Mouse (Mus musculus) forebrain, embryonic 13.5 days (tissue): ENCODE measurements at regions not wholly inside any gene's neighbourhood (a gene's known extent, or its start where the extent isn't known, plus 50 kb on each side); places are given as distances from the start of the nearest gene placed in this dataset.

Experiments
- ATAC-seq: fragments of 200-750 bp; cut with Nextera tagmentation; 2 replicates; pipeline ENCODE4 v1.8.0; 2017
- H3K27ac ChIP-seq: fragments of 300-500 bp; sonication (generic); 2 replicates; pipeline ENCODE4 v1.5.1; 2015; ENCODE audit warnings: inconsistent platforms, mild to moderate bottlenecking, moderate library complexity
- H3K27me3 ChIP-seq: fragments of 300-500 bp; sonication (generic); 2 replicates; pipeline ENCODE4 v1.6.1; 2015; ENCODE audit warnings: mild to moderate bottlenecking, inconsistent platforms
- H3K36me3 ChIP-seq: fragments of 300-500 bp; sonication (generic); 2 replicates; pipeline ENCODE4 v1.6.1; 2015; ENCODE audit warnings: mild to moderate bottlenecking, inconsistent platforms; ENCODE audit not compliant: poor library complexity, severe bottlenecking
- H3K4me1 ChIP-seq: fragments of 300-500 bp; sonication (generic); 2 replicates; pipeline ENCODE4 v1.6.1; 2015; ENCODE audit warnings: inconsistent platforms
- H3K4me2 ChIP-seq: fragments of 300-500 bp; sonication (generic); 2 replicates; pipeline ENCODE4 v1.6.1; 2015; ENCODE audit warnings: inconsistent platforms, mild to moderate bottlenecking, moderate library complexity
- H3K4me3 ChIP-seq: fragments of 300-500 bp; sonication (generic); 2 replicates; pipeline ENCODE4 v1.5.1; 2015; ENCODE audit warnings: mild to moderate bottlenecking, inconsistent platforms
- H3K9ac ChIP-seq: fragments of 300-500 bp; sonication (generic); 2 replicates; pipeline ENCODE4 v1.6.1; 2015; ENCODE audit warnings: mild to moderate bottlenecking, inconsistent platforms
- H3K9me3 ChIP-seq: fragments of 300-500 bp; sonication (generic); replicated peaks from 2 replicates; pipeline ENCODE4 v1.6.1; 2016; ENCODE audit warnings: inconsistent platforms
- WGBS: fragments of 180-500 bp; shearing (Covaris S2); methylation state at CpG from one replicate; pipeline ENCODE4 v1.1.7; 2015; 5-methylcytosine and 5-hydroxymethylcytosine counted together

- Histone ChIP-seq H3K9ac (no peak overlapping the region), H3K4me2 (no peak overlapping the region), H3K27me3 (no peaks in the 10 kb centered on the region), H3K27ac (no peak overlapping the region), H3K36me3 (no peaks in the 10 kb centered on the region), H3K4me3 (no peak overlapping the region), H3K4me1 (no peaks in the 10 kb centered on the region), H3K9me3 (no peaks in the 10 kb centered on the region)
- no peak for ATAC-seq
- WGBS, result 93% methylated on average over 1 of the region's 1 CpGs
Measured at GRCm38 (mm10) chr5:62997464-62997863, 183.8 kb downstream of the Dthd1 start.

- H3K4me1 ChIP-seq, result no peaks in the 10 kb centered on the region
- H3K36me3 ChIP-seq, result no peaks in the 10 kb centered on the region
- no peaks in the 10 kb centered on the region for H3K9me3 ChIP-seq
- H3K9ac ChIP-seq, result no peak overlapping the region
- H3K4me2 ChIP-seq, result no peak overlapping the region
- no peaks in the 10 kb centered on the region for H3K27me3 ChIP-seq
- H3K4me3 ChIP-seq, result no peak overlapping the region
- H3K27ac ChIP-seq, result no peak overlapping the region
- no peak for ATAC-seq
- 90% methylated on average over 2 of the region's 2 CpGs for WGBS
Measured at GRCm38 (mm10) chr5:63034446-63034845, 220.8 kb downstream of the Dthd1 start.

- 84% methylated on average over 2 of the region's 2 CpGs for WGBS
- ATAC-seq, result no peak
- H3K27me3 ChIP-seq, result no peaks in the 10 kb centered on the region
Measured at GRCm38 (mm10) chr5:63045751-63046150, 232.1 kb downstream of the Dthd1 start.

GRCm38 (mm10) chr5:63063301-63063700 is 249.7 kb downstream of the Dthd1 start:
- Histone ChIP-seq H3K9me3 (no peaks in the 10 kb centered on the region), H3K4me3 (no peak overlapping the region), H3K4me2 (no peak overlapping the region), H3K27me3 (no peaks in the 10 kb centered on the region), H3K36me3 (no peaks in the 10 kb centered on the region), H3K27ac (no peak overlapping the region), H3K9ac (no peak overlapping the region), H3K4me1 (no peaks in the 10 kb centered on the region)
- 87% methylated on average over 2 of the region's 2 CpGs for WGBS
- ATAC-seq, result no peak

More at GRCm38 (mm10) chr5:63045751-63046150, 232.1 kb downstream of the Dthd1 start:
- Histone ChIP-seq H3K4me1 (no peaks in the 10 kb centered on the region), H3K9ac (no peak overlapping the region), H3K36me3 (no peaks in the 10 kb centered on the region), H3K9me3 (no peaks in the 10 kb centered on the region), H3K4me2 (no peak overlapping the region), H3K27ac (no peak overlapping the region), H3K4me3 (no peak overlapping the region)

- Histone ChIP-seq H3K4me3 (no peak overlapping the region), H3K36me3 (no peaks in the 10 kb centered on the region), H3K4me1 (no peaks in the 10 kb centered on the region), H3K4me2 (no peak overlapping the region), H3K27me3 (no peaks in the 10 kb centered on the region), H3K27ac (no peak overlapping the region), H3K9me3 (no peaks in the 10 kb centered on the region), H3K9ac (no peak overlapping the region)
- 64% methylated on average over 1 of the region's 1 CpGs for WGBS
- ATAC-seq, result no peak
Measured at GRCm38 (mm10) chr5:63066872-63067271, 253.2 kb downstream of the Dthd1 start.

- WGBS, result 84% methylated on average over 1 of the region's 1 CpGs
- ATAC-seq, result no peak
- no peaks in the 10 kb centered on the region for H3K9me3 ChIP-seq
- no peak overlapping the region for H3K27ac ChIP-seq
- H3K9ac ChIP-seq, result no peak overlapping the region
- H3K4me3 ChIP-seq, result no peak overlapping the region
- no peaks in the 10 kb centered on the region for H3K36me3 ChIP-seq
- H3K4me2 ChIP-seq, result no peak overlapping the region
- H3K4me1 ChIP-seq, result no peaks in the 10 kb centered on the region
- no peaks in the 10 kb centered on the region for H3K27me3 ChIP-seq
Measured at GRCm38 (mm10) chr5:63098129-63098528, 284.5 kb downstream of the Dthd1 start.

GRCm38 (mm10) chr5:63132552-63132951 is 318.9 kb downstream of the Dthd1 start:
- Histone ChIP-seq H3K27me3 (no peaks in the 10 kb centered on the region), H3K9ac (no peak overlapping the region), H3K4me3 (no peak overlapping the region), H3K36me3 (no peaks in the 10 kb centered on the region), H3K4me2 (no peak overlapping the region), H3K9me3 (no peaks in the 10 kb centered on the region), H3K27ac (no peak overlapping the region), H3K4me1 (no peaks in the 10 kb centered on the region)
- no peak for ATAC-seq

- Histone ChIP-seq H3K4me1 (no peaks in the 10 kb centered on the region), H3K4me3 (no peak overlapping the region), H3K27ac (no peak overlapping the region), H3K36me3 (no peaks in the 10 kb centered on the region), H3K9me3 (no peaks in the 10 kb centered on the region), H3K27me3 (no peaks in the 10 kb centered on the region), H3K9ac (no peak overlapping the region), H3K4me2 (no peak overlapping the region)
- ATAC-seq, result no peak
Measured at GRCm38 (mm10) chr5:63137957-63138356, 324.3 kb downstream of the Dthd1 start.

- no peaks in the 10 kb centered on the region for H3K27me3 ChIP-seq
- no peaks in the 10 kb centered on the region for H3K4me1 ChIP-seq
- H3K9ac ChIP-seq, result no peak overlapping the region
- no peak overlapping the region for H3K4me2 ChIP-seq
- H3K36me3 ChIP-seq, result no peaks in the 10 kb centered on the region
- no peak overlapping the region for H3K4me3 ChIP-seq
- H3K27ac ChIP-seq, result no peak overlapping the region
- peak; percentile 43; the same call in 1 of the 2 replicates for ATAC-seq
- no peaks in the 10 kb centered on the region for H3K9me3 ChIP-seq
- 54% methylated on average over 2 of the region's 2 CpGs for WGBS
Measured at GRCm38 (mm10) chr5:63169687-63170086, 356.1 kb downstream of the Dthd1 start.

GRCm38 (mm10) chr5:63170493-63170892 is 356.9 kb downstream of the Dthd1 start:
- Histone ChIP-seq H3K36me3 (no peaks in the 10 kb centered on the region), H3K4me2 (no peak overlapping the region), H3K4me3 (no peak overlapping the region), H3K27ac (no peak overlapping the region), H3K27me3 (no peaks in the 10 kb centered on the region), H3K9ac (no peak overlapping the region), H3K4me1 (no peaks in the 10 kb centered on the region), H3K9me3 (no peaks in the 10 kb centered on the region)
- WGBS, result 90% methylated on average over 3 of the region's 3 CpGs
- ATAC-seq, result no peak

GRCm38 (mm10) chr5:63213381-63213780 is 399.8 kb downstream of the Dthd1 start:
- Histone ChIP-seq H3K4me2 (no peak overlapping the region), H3K9ac (no peak overlapping the region), H3K4me1 (no peaks in the 10 kb centered on the region), H3K36me3 (no peaks in the 10 kb centered on the region), H3K4me3 (no peak overlapping the region), H3K27ac (no peak overlapping the region), H3K9me3 (no peaks in the 10 kb centered on the region), H3K27me3 (no peaks in the 10 kb centered on the region)
- WGBS, result 82% methylated on average over 2 of the region's 2 CpGs
- ATAC-seq, result no peak

- no peak for ATAC-seq
- H3K9ac ChIP-seq, result no peak overlapping the region
- H3K4me1 ChIP-seq, result no peaks in the 10 kb centered on the region
- H3K9me3 ChIP-seq, result no peaks in the 10 kb centered on the region
- WGBS, result 58% methylated on average over 3 of the region's 3 CpGs
- no peaks in the 10 kb centered on the region for H3K27me3 ChIP-seq
- H3K27ac ChIP-seq, result no peak overlapping the region
- H3K36me3 ChIP-seq, result no peaks in the 10 kb centered on the region
- H3K4me3 ChIP-seq, result no peak overlapping the region
- H3K4me2 ChIP-seq, result no peak overlapping the region
Measured at GRCm38 (mm10) chr5:63219467-63219866, 405.8 kb downstream of the Dthd1 start.

- ATAC-seq, result peak; percentile 82
- no peaks in the 10 kb centered on the region for H3K4me1 ChIP-seq
- no peaks in the 10 kb centered on the region for H3K27me3 ChIP-seq
- no peak overlapping the region for H3K4me2 ChIP-seq
- no peak overlapping the region for H3K9ac ChIP-seq
- no peak overlapping the region for H3K4me3 ChIP-seq
- no peaks in the 10 kb centered on the region for H3K36me3 ChIP-seq
- H3K27ac ChIP-seq, result no peak overlapping the region
- no peaks in the 10 kb centered on the region for H3K9me3 ChIP-seq
Measured at GRCm38 (mm10) chr5:63262568-63262967, 386.3 kb upstream of the Nwd2 start.
